Mouse (Mus musculus) stomach, embryonic 15.5 days (tissue): ENCODE results near the gene Dusp9. TPM values are rescaled to one million over a fixed set of nuclear protein-coding genes. Genes with fewer than 3 reads are reported as not detected.

Source experiments
- polyA plus RNA-seq: library from polyadenylated mRNA; unstranded; fragments of >200 nt; fragmentation: Nextera tagmentation; extraction: Ambion mirVana; gene quantifications from 2 replicates; pipeline ENCODE4 v1.2.1, GENCODE M21; 2015

Gene Dusp9
- polyA plus RNA-seq, 1 experiment from 2014 or later = 15.0 TPM

Other genes starting within 250 kb of the Dusp9 start
- not detected in 2 replicates for gene Gm18336, start 240.7 kb upstream of the Dusp9 start, polyA plus RNA-seq
- 0.21 and 0.40 TPM in 2 replicates for gene Zfp92, start 228.3 kb upstream of the Dusp9 start, polyA plus RNA-seq
- 1.2 and 3.9 TPM in 2 replicates for gene Trex2, start 204.1 kb upstream of the Dusp9 start, polyA plus RNA-seq
- 54.1 and 58.7 TPM in 2 replicates for gene Haus7, start 180.4 kb upstream of the Dusp9 start, polyA plus RNA-seq
- gene Bgn, start 155.8 kb upstream of the Dusp9 start, polyA plus RNA-seq = 64.8 and 75.2 TPM in 2 replicates
- 0.19 and 0.31 TPM in 2 replicates for gene Atp2b3, start 136.3 kb upstream of the Dusp9 start, polyA plus RNA-seq
- 17.7 and 20.4 TPM in 2 replicates for gene Pnck, start 20.7 kb downstream of the Dusp9 start, polyA plus RNA-seq
- gene Slc6a8, start 33.7 kb downstream of the Dusp9 start, polyA plus RNA-seq = 6.8 and 7.1 TPM in 2 replicates
- 270 and 283 TPM in 2 replicates for gene Bcap31, start 76.8 kb downstream of the Dusp9 start, polyA plus RNA-seq
- 18.6 and 19.5 TPM in 2 replicates for gene Abcd1, start 77.2 kb downstream of the Dusp9 start, polyA plus RNA-seq
- 0.67 and 0.68 TPM in 2 replicates for gene Plxnb3, start 117.7 kb downstream of the Dusp9 start, polyA plus RNA-seq
- 2.2 and 4.8 TPM in 2 replicates for gene Srpk3, start 135.0 kb downstream of the Dusp9 start, polyA plus RNA-seq
- gene Idh3g, start 147.5 kb downstream of the Dusp9 start, polyA plus RNA-seq = 202 and 211 TPM in 2 replicates
- gene Ssr4, start 147.6 kb downstream of the Dusp9 start, polyA plus RNA-seq = 253 and 266 TPM in 2 replicates
- gene Pdzd4, start 185.6 kb downstream of the Dusp9 start, polyA plus RNA-seq = 0.83 and 0.84 TPM in 2 replicates